Mouse (Mus musculus): ENCODE data around the gene Slc2a3.
A peak's percentile ranks its signal among the peaks of the same experiment; 100 is the strongest.
"Not testable (repeated sequence)": the region's sequence is repeated elsewhere in the genome, so short reads cannot be mapped to it uniquely, and the experiment has no call there.

The Slc2a3 gene

GRCm38 (mm10) chr6:122706337-122706840 is 95.1 kb downstream of the Slc2a3 start:
- DNase-seq, result no peak

- no peak for DNase-seq
Measured at GRCm38 (mm10) chr6:122703706-122704105, 97.7 kb downstream of the Slc2a3 start.

GRCm38 (mm10) chr6:122703251-122703650 is 98.2 kb downstream of the Slc2a3 start:
- DNase-seq, result no peak

GRCm38 (mm10) chr6:122702480-122703124 is 98.8 kb downstream of the Slc2a3 start:
- peak; percentile 70 for DNase-seq

DNA sequence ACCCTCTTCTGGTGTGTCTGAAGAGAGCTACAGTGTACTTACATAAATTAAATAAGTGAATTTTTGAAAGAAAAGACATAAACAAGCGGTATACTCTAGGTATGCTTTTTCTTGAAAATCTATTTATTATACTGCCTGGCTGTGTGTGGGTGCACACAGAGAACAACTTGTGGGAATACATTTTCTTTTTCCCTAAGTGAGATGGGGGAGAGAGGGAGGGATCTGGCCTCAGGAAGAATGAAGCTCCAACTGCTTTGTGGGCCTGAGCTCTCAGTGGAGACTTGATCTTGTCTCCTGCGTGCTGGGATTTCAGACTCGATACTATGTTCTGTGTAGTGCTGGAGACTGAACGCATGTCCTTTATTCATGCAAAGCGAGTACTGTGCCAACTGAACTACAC is 99.6 kb downstream of the Slc2a3 start:
- DNase-seq, result no peak

DNA sequence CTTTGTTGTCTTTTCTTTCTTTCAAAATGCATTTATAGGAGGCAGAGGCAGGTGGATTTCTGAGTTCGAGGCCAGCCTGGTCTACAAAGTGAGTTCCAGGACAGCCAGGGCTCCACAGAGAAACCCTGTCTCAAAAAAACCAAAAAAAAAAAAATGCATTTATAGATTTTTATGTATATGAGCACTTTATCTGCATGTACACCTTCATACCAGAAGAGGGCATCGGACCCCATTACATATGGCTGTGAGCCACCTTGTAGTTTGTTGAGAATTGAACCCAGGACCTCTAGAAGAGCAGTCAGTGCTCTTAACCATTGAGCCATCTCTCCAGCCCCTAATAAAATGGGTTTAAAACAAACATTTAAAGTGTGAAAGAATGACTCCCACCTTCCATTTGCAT is 101.8 kb downstream of the Slc2a3 start:
- not testable (repeated sequence) for DNase-seq

DNA sequence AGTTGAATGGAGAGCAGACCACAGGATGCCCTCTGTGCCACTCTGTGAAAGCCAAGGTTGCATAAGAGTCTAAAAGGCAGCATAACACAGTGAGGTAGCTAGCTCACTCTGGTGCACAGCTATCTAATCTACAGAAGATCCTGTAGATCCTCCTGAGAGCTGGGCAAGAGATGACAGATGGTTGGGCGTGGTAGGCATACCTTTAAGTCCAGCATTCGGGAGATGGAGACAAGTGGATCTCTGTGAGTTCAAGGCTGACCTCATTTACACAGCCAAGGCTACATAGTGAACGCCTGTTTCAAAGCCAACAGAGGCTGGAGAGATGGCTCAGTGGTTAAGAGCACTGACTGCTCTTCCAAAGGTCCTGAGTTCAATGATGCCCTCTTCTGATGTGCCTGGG is 106.0 kb downstream of the Slc2a3 start:
- no peak for DNase-seq

DNA sequence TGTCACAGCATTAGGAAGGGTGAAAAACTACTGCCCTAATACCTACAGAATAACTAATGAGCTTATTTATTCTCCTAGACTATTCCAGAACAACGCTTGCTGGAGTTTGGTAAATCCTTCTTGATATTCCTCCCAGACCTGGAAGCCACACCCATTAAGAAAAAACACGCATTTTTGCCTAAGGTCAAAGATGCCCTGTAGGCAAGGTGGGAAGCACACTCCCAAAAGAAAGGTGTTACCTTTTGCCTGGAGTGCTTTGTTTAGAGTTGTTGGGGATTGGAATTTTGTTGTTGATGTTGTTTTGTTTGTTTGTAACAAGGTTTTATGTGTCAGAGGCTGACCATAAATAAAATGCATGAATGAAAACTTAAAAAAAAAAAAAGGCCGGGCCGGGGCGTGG is 111.4 kb downstream of the Slc2a3 start:
- no peak for DNase-seq

- no peak for DNase-seq
Measured at GRCm38 (mm10) chr6:122689411-122690055, 111.9 kb downstream of the Slc2a3 start.

GRCm38 (mm10) chr6:122686709-122687108 is 114.7 kb downstream of the Slc2a3 start:
- DNase-seq, result no peak

GRCm38 (mm10) chr6:122682646-122683045 is 118.8 kb downstream of the Slc2a3 start:
- DNase-seq, result no peak

Measured in kidney, adult 11 months (tissue).